Comparison of ENCODE assay signal across 20 mouse cellular contexts in the genomic region with DNA sequence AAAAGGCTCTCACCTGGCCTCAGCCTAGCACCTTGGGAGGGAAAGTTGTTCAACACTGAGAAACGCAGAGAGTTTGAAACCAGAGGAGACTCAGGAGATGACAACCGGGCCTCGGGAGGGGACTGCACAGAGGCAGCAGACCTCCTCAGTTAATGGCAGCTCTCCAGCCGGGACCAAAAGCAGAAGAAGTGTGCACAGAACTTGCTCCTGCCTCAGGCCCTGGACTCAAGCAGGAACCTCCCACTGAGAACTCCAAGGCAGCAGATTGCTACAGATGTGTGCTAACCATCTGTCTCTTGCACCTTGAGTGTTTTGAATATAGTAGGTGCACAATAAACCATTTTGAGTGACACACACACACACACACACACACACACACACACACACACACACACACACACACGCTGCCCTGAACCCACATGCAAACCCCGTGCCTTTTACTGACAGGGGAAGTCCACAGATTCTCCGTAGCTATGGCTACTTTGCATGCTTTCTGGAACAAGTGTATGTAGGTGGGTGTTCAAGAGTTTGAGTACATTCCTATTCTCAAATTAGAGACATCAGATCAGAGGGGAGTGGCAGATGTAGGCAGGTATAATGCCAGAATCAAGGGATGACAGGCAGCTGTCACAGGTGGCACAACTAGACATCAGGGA. TPM values are rescaled to one million over a fixed set of nuclear protein-coding genes. Genes with fewer than 3 reads are reported as not detected.
DNase-seq lines count a peak whose midpoint lies in the region; ATAC-seq and TF ChIP-seq lines count a peak whose summit lies in the region.
"Had no signal": no experiment of that assay in that cellular context is flagged by ENCODE, and none has a peak within 500 bp of the region (broad histone marks: within the 10 kb centered on the region; RNA-seq: fewer than 3 reads in every experiment).

No protein-coding gene starts in this region.

- H3K4me2 ChIP-seq in hindbrain, postnatal 0 days (ENCODE audit: low read depth, low read length), result no peak overlapping the region
- H3K4me2 ChIP-seq: embryonic facial prominence, embryonic 15.5 days; heart, embryonic 13.5 days; liver, embryonic 13.5 days; neural tube, embryonic 12.5 days had no signal

- no peaks in the 10 kb centered on the region for H3K4me1 ChIP-seq in heart, embryonic 10.5 days
- no peaks in the 10 kb centered on the region for H3K4me1 ChIP-seq in hindbrain, postnatal 0 days (ENCODE audit: insufficient read depth, low read length)
- H3K4me1 ChIP-seq: embryonic facial prominence, embryonic 15.5 days; neural tube, embryonic 12.5 days had no signal

- H3K36me3 ChIP-seq in heart, embryonic 10.5 days, result no peaks in the 10 kb centered on the region
- H3K36me3 ChIP-seq in splenic B cell, adult 2 months (ENCODE audit: control insufficient read depth, insufficient read depth, low read length, poor library complexity, severe bottlenecking), result no peaks in the 10 kb centered on the region
- no peaks in the 10 kb centered on the region for H3K36me3 ChIP-seq in hindbrain, postnatal 0 days (ENCODE audit: insufficient read depth, low read length)
- H3K36me3 ChIP-seq: embryonic facial prominence, embryonic 15.5 days; hindbrain, embryonic 10.5 days; neural tube, embryonic 12.5 days had no signal

- DNase-seq in heart, adult 11 months, result peak; percentile 93
- no peak for DNase-seq in heart, embryonic 10.5 days (ENCODE audit: low spot score)
- peak; percentile 25 for DNase-seq in right cerebral cortex, postnatal 14 days
- no peak for DNase-seq in right cerebral cortex, adult 2 months (ENCODE audit: low spot score in 2 of 2)
- peak; percentile 62 for DNase-seq in induced T-regulatory cell, adult 2 months (ENCODE audit: low read depth)
- peak; percentile 70 for DNase-seq in splenic B cell, adult 2 months (ENCODE audit: low read depth, low spot score)
- DNase-seq in hindbrain, postnatal 0 days (ENCODE audit: low spot score), result no peak
- no peak for DNase-seq in cerebellum, adult 18-20 months
- DNase-seq: adrenal gland, postnatal 36 days; cerebellum, adult 9-11 months; gastrocnemius, postnatal 14 days; liver, embryonic 13.5 days; right cerebral cortex, postnatal 4 days; thymus, postnatal 4 days had no signal

- no peaks in the 10 kb centered on the region for H3K9me3 ChIP-seq in heart, embryonic 10.5 days
- H3K9me3 ChIP-seq in hindbrain, postnatal 0 days (ENCODE audit: low read length), result no peaks in the 10 kb centered on the region
- H3K9me3 ChIP-seq: embryonic facial prominence, embryonic 15.5 days; heart, embryonic 13.5 days; hindbrain, embryonic 10.5 days; liver, embryonic 13.5 days; neural tube, embryonic 12.5 days had no signal

- H3K4me3 ChIP-seq in heart, embryonic 10.5 days, result no peak overlapping the region
- H3K4me3 ChIP-seq in hindbrain, postnatal 0 days (ENCODE audit: low read length), result no peak overlapping the region
- H3K4me3 ChIP-seq: embryonic facial prominence, embryonic 15.5 days; heart, embryonic 13.5 days; hindbrain, embryonic 10.5 days; layer of hippocampus, adult 2 months; left cerebral cortex, adult 2 months; liver, embryonic 13.5 days; neural tube, embryonic 12.5 days had no signal

- no peak for ATAC-seq in hindbrain, postnatal 0 days

- 82% methylated on average over 7 of the region's 7 CpGs for WGBS in heart, embryonic 10.5 days
- 80% methylated on average over 7 of the region's 7 CpGs for WGBS in hindbrain, postnatal 0 days

- no peak overlapping the region for H3K27ac ChIP-seq in heart, embryonic 10.5 days
- no peak overlapping the region for H3K27ac ChIP-seq in hindbrain, postnatal 0 days
- H3K27ac ChIP-seq: embryonic facial prominence, embryonic 15.5 days; heart, embryonic 13.5 days; hindbrain, embryonic 10.5 days; layer of hippocampus, adult 2 months; left cerebral cortex, adult 2 months; liver, embryonic 13.5 days; neural tube, embryonic 12.5 days had no signal

- no peaks in the 10 kb centered on the region for H3K27me3 ChIP-seq in heart, embryonic 10.5 days (ENCODE audit: insufficient read depth, poor library complexity, severe bottlenecking)
- no peaks in the 10 kb centered on the region for H3K27me3 ChIP-seq in splenic B cell, adult 2 months (ENCODE audit: control insufficient read depth, insufficient read depth, low read length, poor library complexity, severe bottlenecking)
- no peaks in the 10 kb centered on the region for H3K27me3 ChIP-seq in hindbrain, postnatal 0 days (ENCODE audit: insufficient read depth, low read length)
- H3K27me3 ChIP-seq: embryonic facial prominence, embryonic 15.5 days; heart, embryonic 13.5 days; liver, embryonic 13.5 days; neural tube, embryonic 12.5 days had no signal

- H3K9ac ChIP-seq in hindbrain, postnatal 0 days (replicated peaks; ENCODE audit: low read length), result no peak overlapping the region
- H3K9ac ChIP-seq: embryonic facial prominence, embryonic 15.5 days; heart, embryonic 13.5 days; liver, embryonic 13.5 days; neural tube, embryonic 12.5 days had no signal

- no peak for TF ChIP-seq CTCF in hindbrain, postnatal 0 days (IDR thresholded peaks at IDR 0.05; ENCODE audit: low read depth)

RNA-seq across cellular contexts. Expression of gene Slc7a7, which starts 19.6 kb away (rescaled TPM):
- 6.2 and 8.4 TPM in 2 replicates for polyA plus RNA-seq in heart, embryonic 10.5 days (2016; fragmentation: Nextera tagmentation; extraction: Ambion mirVana)
- 3.7 and 4.5 TPM in 2 replicates for total RNA-seq in hindbrain, postnatal 0 days (2014; rRNA removed)
- polyA plus RNA-seq in hindbrain, postnatal 0 days (2015; fragmentation: Nextera tagmentation; extraction: Ambion mirVana), result 3.6 TPM in 2 replicates

RNA-seq across cellular contexts. Expression of gene Mrpl52, which starts 28.7 kb away (rescaled TPM):
- polyA plus RNA-seq in heart, embryonic 10.5 days (2016; fragmentation: Nextera tagmentation; extraction: Ambion mirVana), result 222 and 228 TPM in 2 replicates
- total RNA-seq in hindbrain, postnatal 0 days (2014; rRNA removed), result 113 and 129 TPM in 2 replicates
- polyA plus RNA-seq in hindbrain, postnatal 0 days (2015; fragmentation: Nextera tagmentation; extraction: Ambion mirVana), result 266 and 297 TPM in 2 replicates

RNA-seq across cellular contexts. Expression of gene Mmp14, which starts 33.4 kb away (rescaled TPM):
- polyA plus RNA-seq in heart, embryonic 10.5 days (2016; fragmentation: Nextera tagmentation; extraction: Ambion mirVana), result 80.3 and 108 TPM in 2 replicates
- total RNA-seq in hindbrain, postnatal 0 days (2014; rRNA removed), result 50.1 and 53.3 TPM in 2 replicates
- polyA plus RNA-seq in hindbrain, postnatal 0 days (2015; fragmentation: Nextera tagmentation; extraction: Ambion mirVana), result 44.5 and 47.2 TPM in 2 replicates

RNA-seq across cellular contexts. Expression of gene Oxa1l, which starts 37.4 kb away (rescaled TPM):
- 52.1 and 62.5 TPM in 2 replicates for polyA plus RNA-seq in heart, embryonic 10.5 days (2016; fragmentation: Nextera tagmentation; extraction: Ambion mirVana)
- total RNA-seq in hindbrain, postnatal 0 days (2014; rRNA removed), result 83.6 and 85.6 TPM in 2 replicates
- 66.7 and 74.8 TPM in 2 replicates for polyA plus RNA-seq in hindbrain, postnatal 0 days (2015; fragmentation: Nextera tagmentation; extraction: Ambion mirVana)

Comparison
In these comparisons a context has a peak if more than half of its experiments do, and no peak if none do; other contexts are left out.
1. DNase-seq: peak in heart, adult 11 months (single experiment), right cerebral cortex, postnatal 14 days (single experiment), induced T-regulatory cell, adult 2 months (single experiment) and splenic B cell, adult 2 months (single experiment); none in heart, embryonic 10.5 days (single experiment), right cerebral cortex, adult 2 months (0 of 2), hindbrain, postnatal 0 days (single experiment) and cerebellum, adult 18-20 months (0 of 2).